Mouse (Mus musculus) liver, embryonic 14.5 days (tissue): Measurements from ENCODE around the gene Lyrm9. TPM values are rescaled to one million over a fixed set of nuclear protein-coding genes. Genes with fewer than 3 reads are reported as not detected.

Experiments
- ATAC-seq: fragments of 200-750 bp; cut with Nextera tagmentation; 2 replicates; pipeline ENCODE4 v1.8.0; 2017; ENCODE audit warnings: moderate number of reproducible peaks, mild to moderate bottlenecking, moderate library complexity; ENCODE audit not compliant: insufficient read depth
- DNase-seq, 3 experiments: peaks; one replicate each; pipeline ENCODE4 v3.0.0-alpha.2; 2012 to 2013; ENCODE audit warnings: low read depth in 3 of 3, low spot score in 3 of 3
- H3K27ac ChIP-seq: fragments of 300-500 bp; sonication (generic); 2 replicates; pipeline ENCODE4 v1.5.1; 2014; ENCODE audit warnings: moderate library complexity, mild to moderate bottlenecking, control low read depth, inconsistent platforms
- H3K27me3 ChIP-seq: fragments of 300-500 bp; sonication (generic); 2 replicates; pipeline ENCODE4 v1.6.1; 2014; ENCODE audit warnings: mild to moderate bottlenecking, low read length, moderate library complexity; ENCODE audit not compliant: control insufficient read depth, insufficient read depth
- H3K36me3 ChIP-seq: fragments of 300-500 bp; sonication (generic); replicated peaks from 2 replicates; pipeline ENCODE4 v1.6.1; 2014; ENCODE audit warnings: low read depth; ENCODE audit not compliant: control insufficient read depth, insufficient read depth
- H3K4me1 ChIP-seq, 2 experiments: fragments of 200-500 bp in 1 of 2; fragments of 300-500 bp in 1 of 2; sonication (generic) in 1 of 2; replicated peaks; 2 replicates each; pipeline ENCODE4 v1.6.1; 2012 to 2014; ENCODE audit warnings: antibody characterized with exemption in 1 of 2, inconsistent platforms in 1 of 2, low read length in 1 of 2; ENCODE audit not compliant: control insufficient read depth in 2 of 2, insufficient read depth in 2 of 2
- H3K4me2 ChIP-seq: fragments of 300-500 bp; sonication (generic); 2 replicates; pipeline ENCODE4 v1.6.1; 2014; ENCODE audit warnings: low read depth, mild to moderate bottlenecking, control low read depth, moderate library complexity
- H3K4me3 ChIP-seq, 2 experiments: fragments of 200-500 bp in 1 of 2; fragments of 300-500 bp in 1 of 2; sonication (generic) in 1 of 2; 2 replicates each; pipeline ENCODE4 v1.5.1; 2012 to 2014; ENCODE audit warnings: low read depth in 2 of 2, low read length in 2 of 2, mild to moderate bottlenecking in 2 of 2, control low read depth in 1 of 2, inconsistent platforms in 1 of 2, moderate library complexity in 1 of 2; ENCODE audit not compliant: insufficient read depth in 1 of 2
- H3K9ac ChIP-seq: fragments of 300-500 bp; sonication (generic); replicated peaks from 2 replicates; pipeline ENCODE4 v1.6.1; 2014; ENCODE audit warnings: mild to moderate bottlenecking, control low read depth, moderate library complexity
- H3K9me3 ChIP-seq: fragments of 300-500 bp; sonication (generic); 2 replicates; pipeline ENCODE4 v1.6.1; 2016; ENCODE audit warnings: low read length, mixed read lengths; ENCODE audit not compliant: control insufficient read depth
- CTCF ChIP-seq: IDR thresholded peaks from 2 replicates; pipeline ENCODE4 v1.5.1; 2016; ENCODE audit warnings: antibody characterized with exemption, low read depth, control low read depth
- EP300 ChIP-seq: IDR thresholded peaks from 2 replicates; pipeline ENCODE4 v1.6.1; 2016; ENCODE audit warnings: antibody characterized with exemption, low read depth
- WGBS: fragments of 180-500 bp; shearing (Covaris S2); extraction: QIAGEN DNeasy Blood & Tissue Kit; methylation state at CpG from one replicate; pipeline ENCODE4 v1.1.7; 2014; ENCODE audit not compliant: insufficient replicate concordance; 5-methylcytosine and 5-hydroxymethylcytosine counted together
- polyA plus RNA-seq, 2 experiments: library from polyadenylated mRNA; depleted of rRNA in 1 of 2; stranded (reverse) in 1 of 2; unstranded in 1 of 2; fragments of >200 nt; fragmentation: Nextera tagmentation in 1 of 2; extraction: Ambion mirVana in 1 of 2; gene quantifications; 2 replicates each; pipeline versions ENCODE4 v1.2.1 to v1.2.3; 2012 to 2014

The Lyrm9 gene
- polyA plus RNA-seq, 2 experiments: 12.4 to 18.1 TPM

GRCm38 (mm10) chr11:78782791-78783347 lies 43.5 kb upstream of the Lyrm9 start:
- Histone ChIP-seq H3K4me2 (no peak overlapping the region), H3K4me3 (no peak overlapping the region), H3K27me3 (no peaks in the 10 kb centered on the region), H3K36me3 (no peaks in the 10 kb centered on the region), H3K4me1 (no peaks in the 10 kb centered on the region; a peak in 1 of 4 replicates), H3K27ac (no peak overlapping the region), H3K9me3 (no peaks in the 10 kb centered on the region), H3K9ac (no peak overlapping the region)
- WGBS: 76% methylated on average over 9 of the region's 9 CpGs
- no peak for ATAC-seq
- DNase-seq: no peak
- TF ChIP-seq CTCF (no peak), EP300 (no peak)

- H3K4me3 ChIP-seq: no peak overlapping the region
- H3K4me2 ChIP-seq: no peak overlapping the region
- no peak overlapping the region for H3K27ac ChIP-seq
- TF ChIP-seq EP300: no peak
- TF ChIP-seq CTCF: no peak
- no peaks in the 10 kb centered on the region for H3K36me3 ChIP-seq
- WGBS: 27% methylated on average over 7 of the region's 7 CpGs
- H3K27me3 ChIP-seq: no peaks in the 10 kb centered on the region
- no peak overlapping the region for H3K9ac ChIP-seq
- no peaks in the 10 kb centered on the region for H3K9me3 ChIP-seq
- no peaks in the 10 kb centered on the region; a peak in 1 of 4 replicates for H3K4me1 ChIP-seq
- DNase-seq (no peak), ATAC-seq (no peak)
Observed at GRCm38 (mm10) chr11:78786013-78786431, 40.4 kb upstream of the Lyrm9 start.

GRCm38 (mm10) chr11:78789370-78790060 lies 36.9 kb upstream of the Lyrm9 start:
- Histone ChIP-seq H3K9me3 (no peaks in the 10 kb centered on the region), H3K4me2 (no peak overlapping the region), H3K36me3 (no peaks in the 10 kb centered on the region), H3K4me1 (peaks cover 0 to 5% of the 10 kb centered on the region in 2 experiments; a peak in 2 of 4 replicates), H3K9ac (no peak overlapping the region), H3K27ac (no peak overlapping the region), H3K27me3 (no peaks in the 10 kb centered on the region), H3K4me3 (no peak overlapping the region)
- WGBS: 65% methylated on average over 11 of the region's 11 CpGs
- DNase-seq: no peak
- TF ChIP-seq EP300 (no peak), CTCF (no peak)
- ATAC-seq: no peak

- 44% methylated on average over 4 of the region's 4 CpGs for WGBS
- no peak for DNase-seq
- TF ChIP-seq CTCF: no peak
- no peak for TF ChIP-seq EP300
- H3K36me3 ChIP-seq: no peaks in the 10 kb centered on the region
- no peak for ATAC-seq
- no peak overlapping the region for H3K9ac ChIP-seq
- H3K9me3 ChIP-seq: no peaks in the 10 kb centered on the region
- no peak overlapping the region for H3K4me2 ChIP-seq
- H3K4me1 ChIP-seq: peaks cover 0 to 5% of the 10 kb centered on the region in 2 experiments; a peak in 1 of 4 replicates
- H3K27ac ChIP-seq: no peak overlapping the region
- H3K4me3 ChIP-seq: no peak overlapping the region
- H3K27me3 ChIP-seq: no peaks in the 10 kb centered on the region
Observed at GRCm38 (mm10) chr11:78791582-78791981, 34.8 kb upstream of the Lyrm9 start.

GRCm38 (mm10) chr11:78792055-78792454 lies 34.3 kb upstream of the Lyrm9 start:
- H3K9me3 ChIP-seq: no peaks in the 10 kb centered on the region
- no peak overlapping the region for H3K4me3 ChIP-seq
- H3K4me2 ChIP-seq: no peak overlapping the region
- WGBS: 51% methylated on average over 5 of the region's 5 CpGs
- no peak overlapping the region for H3K9ac ChIP-seq
- peaks cover 0 to 5% of the 10 kb centered on the region in 2 experiments; a peak in 1 of 4 replicates for H3K4me1 ChIP-seq
- no peaks in the 10 kb centered on the region for H3K27me3 ChIP-seq
- no peaks in the 10 kb centered on the region for H3K36me3 ChIP-seq
- ATAC-seq (no peak), DNase-seq (no peak)
- H3K27ac ChIP-seq: no peak overlapping the region
- TF ChIP-seq EP300 (no peak), CTCF (no peak)
